ENCODE assay signal across 10 mouse cellular contexts in genomic region chr11:100735954-100736745, GRCm38 (mm10). TPM values are rescaled to one million over a fixed set of nuclear protein-coding genes. Genes with fewer than 3 reads are reported as not detected.
DNase-seq lines count a peak whose midpoint lies in the region; ATAC-seq and TF ChIP-seq lines count a peak whose summit lies in the region.
"Had no signal": no experiment of that assay in that cellular context is flagged by ENCODE, and none has a peak within 500 bp of the region (broad histone marks: within the 10 kb centered on the region; RNA-seq: fewer than 3 reads in every experiment).

No protein-coding gene starts in this region.

- peaks cover under 1% of the 10 kb centered on the region for H3K36me3 ChIP-seq in hindbrain, embryonic 16.5 days (ENCODE audit: control insufficient read depth, insufficient read depth, low read length)
- peaks cover 2% of the 10 kb centered on the region; the same call in 1 of the 2 replicates for H3K36me3 ChIP-seq in midbrain, postnatal 0 days (ENCODE audit: insufficient read depth, low read length)

- intact Hi-C loops in left cerebral cortex, postnatal 14 days (cut with DNase I): no loop called here

- WGBS in hindbrain, embryonic 16.5 days: 84% methylated on average over 14 of the region's 14 CpGs
- WGBS in midbrain, postnatal 0 days: 84% methylated on average over 14 of the region's 14 CpGs
- WGBS in cerebellum, adult 2 months: 74% methylated on average over 14 of the region's 14 CpGs

- no peak overlapping the region for H3K4me3 ChIP-seq in hindbrain, embryonic 16.5 days (ENCODE audit: low read length)
- no peak overlapping the region for H3K4me3 ChIP-seq in midbrain, postnatal 0 days (ENCODE audit: low read depth, low read length)
- H3K4me3 ChIP-seq in cerebellum, adult 2 months (replicated peaks; ENCODE audit: insufficient read depth, low read depth, low read length): no peak overlapping the region

- no peak overlapping the region for H3K27ac ChIP-seq in hindbrain, embryonic 16.5 days (ENCODE audit: low read depth, low read length)
- no peak overlapping the region for H3K27ac ChIP-seq in midbrain, postnatal 0 days (ENCODE audit: low read depth, low read length)
- H3K27ac ChIP-seq in cerebellum, adult 2 months (ENCODE audit: insufficient read depth, low read length): no peak overlapping the region
- H3K27ac ChIP-seq: midbrain, embryonic 12.5 days had no signal

- H3K4me1 ChIP-seq in hindbrain, embryonic 16.5 days (ENCODE audit: control insufficient read depth, insufficient read depth, low read depth, low read length): peaks cover 18% of the 10 kb centered on the region
- no peaks in the 10 kb centered on the region for H3K4me1 ChIP-seq in midbrain, postnatal 0 days (ENCODE audit: insufficient read depth, low read length)
- peaks cover 7% of the 10 kb centered on the region for H3K4me1 ChIP-seq in cerebellum, adult 2 months (ENCODE audit: control insufficient read depth, insufficient read depth, low read length)

- DNase-seq in kidney, postnatal 10 days: peak; percentile 23
- DNase-seq in kidney, postnatal 14 days: no peak
- peak; percentile 18 for DNase-seq in adipocyte (ENCODE audit: low spot score)
- no peak for DNase-seq in midbrain, postnatal 0 days (ENCODE audit: low spot score)
- no peak for DNase-seq in cerebellum, adult 2 months
- no peak for DNase-seq in yolk sac, embryonic 10.5 days (ENCODE audit: low spot score)
- DNase-seq in left cerebral cortex, postnatal 14 days (ENCODE audit: low spot score in 2 of 2): no peak
- DNase-seq: cerebellum, adult 8-10 months had no signal

- 0 out of 2 replicates have a peak overlapping the region, but pooled peaks have one; percentile 7 for H3K4me2 ChIP-seq in hindbrain, embryonic 16.5 days (ENCODE audit: low read length)
- 0 out of 2 replicates have a peak overlapping the region, but pooled peaks have one; percentile 74 for H3K4me2 ChIP-seq in midbrain, postnatal 0 days (ENCODE audit: low read depth, low read length, poor library complexity, severe bottlenecking)

- no peak for ATAC-seq in hindbrain, embryonic 16.5 days
- ATAC-seq in midbrain, postnatal 0 days (ENCODE audit: low FRiP score): no peak

- no peaks in the 10 kb centered on the region for H3K9me3 ChIP-seq in hindbrain, embryonic 16.5 days (ENCODE audit: control insufficient read depth, low read length)
- H3K9me3 ChIP-seq in midbrain, postnatal 0 days (ENCODE audit: low read length): no peaks in the 10 kb centered on the region
- H3K9me3 ChIP-seq: midbrain, embryonic 12.5 days had no signal

- no peaks in the 10 kb centered on the region for H3K27me3 ChIP-seq in hindbrain, embryonic 16.5 days (replicated peaks; ENCODE audit: control insufficient read depth, insufficient read depth, low read length)
- H3K27me3 ChIP-seq in midbrain, postnatal 0 days (ENCODE audit: insufficient read depth, low read length): no peaks in the 10 kb centered on the region
- H3K27me3 ChIP-seq in cerebellum, adult 2 months (ENCODE audit: control insufficient read depth, insufficient read depth, low read length): no peaks in the 10 kb centered on the region
- H3K27me3 ChIP-seq: midbrain, embryonic 12.5 days had no signal

- TF ChIP-seq POLR2A in cerebellum, adult 2 months (IDR thresholded peaks at IDR 0.05; ENCODE audit: borderline replicate concordance, insufficient read depth, low read length): no peak

- no peak overlapping the region for H3K9ac ChIP-seq in hindbrain, embryonic 16.5 days (ENCODE audit: low read depth, low read length)
- H3K9ac ChIP-seq in midbrain, postnatal 0 days (replicated peaks; ENCODE audit: low read length, poor library complexity, severe bottlenecking): no peak overlapping the region

- no peak for TF ChIP-seq CTCF in midbrain, postnatal 0 days (IDR thresholded peaks at IDR 0.05)
- TF ChIP-seq CTCF in cerebellum, adult 2 months (IDR thresholded peaks at IDR 0.05; ENCODE audit: borderline replicate concordance, insufficient read depth, low read depth, low read length): no peak

RNA-seq across cellular contexts. Expression of gene Rab5c, which starts 1.9 kb away (rescaled TPM):
- 43.7 and 43.8 TPM in 2 replicates for polyA plus RNA-seq in hindbrain, embryonic 16.5 days (2015; fragmentation: Nextera tagmentation; extraction: Ambion mirVana)
- total RNA-seq in midbrain, postnatal 0 days (2014; rRNA removed): 218 and 250 TPM in 2 replicates
- polyA plus RNA-seq in midbrain, postnatal 0 days (2015; fragmentation: Nextera tagmentation; extraction: Ambion mirVana): 33.8 and 34.4 TPM in 2 replicates
- 186 and 187 TPM in 2 replicates for polyA plus RNA-seq in cerebellum, adult 2 months (2012; rRNA removed)
- total RNA-seq in left cerebral cortex, postnatal 14 days (2021): 100 to 1,000 TPM; 159 to 161 TPM

RNA-seq across cellular contexts. Expression of gene Hspb9, which starts 22.5 kb away (rescaled TPM):
- 0.34 TPM in 1 of 2 replicates, not detected in the other for polyA plus RNA-seq in hindbrain, embryonic 16.5 days (2015; fragmentation: Nextera tagmentation; extraction: Ambion mirVana)
- total RNA-seq in midbrain, postnatal 0 days (2014; rRNA removed): not detected in 2 replicates
- not detected in 2 replicates for polyA plus RNA-seq in midbrain, postnatal 0 days (2015; fragmentation: Nextera tagmentation; extraction: Ambion mirVana)
- polyA plus RNA-seq in cerebellum, adult 2 months (2012; rRNA removed): not detected in 2 replicates
- not detected for total RNA-seq in left cerebral cortex, postnatal 14 days (2021)

RNA-seq across cellular contexts. Expression of gene Kcnh4, which starts 23.6 kb away (rescaled TPM):
- 8.9 and 10.0 TPM in 2 replicates for polyA plus RNA-seq in hindbrain, embryonic 16.5 days (2015; fragmentation: Nextera tagmentation; extraction: Ambion mirVana)
- total RNA-seq in midbrain, postnatal 0 days (2014; rRNA removed): 13.7 and 19.6 TPM in 2 replicates
- polyA plus RNA-seq in midbrain, postnatal 0 days (2015; fragmentation: Nextera tagmentation; extraction: Ambion mirVana): 6.1 and 7.4 TPM in 2 replicates
- 0.38 and 0.49 TPM in 2 replicates for polyA plus RNA-seq in cerebellum, adult 2 months (2012; rRNA removed)
- total RNA-seq in left cerebral cortex, postnatal 14 days (2021): 10 to 100 TPM; 10.1 to 13.7 TPM

RNA-seq across cellular contexts. Expression of gene Kat2a, which starts 23.9 kb away (rescaled TPM):
- polyA plus RNA-seq in hindbrain, embryonic 16.5 days (2015; fragmentation: Nextera tagmentation; extraction: Ambion mirVana): 62.2 and 67.8 TPM in 2 replicates
- 62.8 and 75.6 TPM in 2 replicates for total RNA-seq in midbrain, postnatal 0 days (2014; rRNA removed)
- 69.9 and 70.0 TPM in 2 replicates for polyA plus RNA-seq in midbrain, postnatal 0 days (2015; fragmentation: Nextera tagmentation; extraction: Ambion mirVana)
- polyA plus RNA-seq in cerebellum, adult 2 months (2012; rRNA removed): 55.2 and 56.4 TPM in 2 replicates
- total RNA-seq in left cerebral cortex, postnatal 14 days (2021): 10 to 100 TPM; 63.2 to 64.1 TPM

RNA-seq across cellular contexts. Expression of gene Hcrt, which starts 26.6 kb away (rescaled TPM):
- polyA plus RNA-seq in hindbrain, embryonic 16.5 days (2015; fragmentation: Nextera tagmentation; extraction: Ambion mirVana): 0.48 and 0.59 TPM in 2 replicates
- 4.5 and 6.7 TPM in 2 replicates for total RNA-seq in midbrain, postnatal 0 days (2014; rRNA removed)
- 5.7 and 16.8 TPM in 2 replicates for polyA plus RNA-seq in midbrain, postnatal 0 days (2015; fragmentation: Nextera tagmentation; extraction: Ambion mirVana)
- 0.22 TPM in 1 of 2 replicates, not detected in the other for polyA plus RNA-seq in cerebellum, adult 2 months (2012; rRNA removed)
- total RNA-seq in left cerebral cortex, postnatal 14 days (2021): not detected
- polyA plus RNA-seq: midbrain, embryonic 12.5 days had no signal

Comparison
In these comparisons a context has a peak if more than half of its experiments do, and no peak if none do; other contexts are left out.
1. DNase-seq: peak in kidney, postnatal 10 days (single experiment) and adipocyte (single experiment); none in kidney, postnatal 14 days (single experiment), midbrain, postnatal 0 days (single experiment), cerebellum, adult 2 months (0 of 2), yolk sac, embryonic 10.5 days (single experiment) and left cerebral cortex, postnatal 14 days (0 of 2).